Mouse (Mus musculus) heart, postnatal 0 days (tissue): ENCODE results near the gene Rnf150.

ENCODE experiments used
- CTCF ChIP-seq: IDR thresholded peaks from 2 replicates; pipeline ENCODE4 v1.5.1; 2016; ENCODE audit warnings: antibody characterized with exemption, control low read depth, low read depth
- EP300 ChIP-seq: IDR thresholded peaks from 2 replicates; pipeline ENCODE4 v1.6.1; 2016; ENCODE audit warnings: antibody characterized with exemption, low read depth

DNA sequence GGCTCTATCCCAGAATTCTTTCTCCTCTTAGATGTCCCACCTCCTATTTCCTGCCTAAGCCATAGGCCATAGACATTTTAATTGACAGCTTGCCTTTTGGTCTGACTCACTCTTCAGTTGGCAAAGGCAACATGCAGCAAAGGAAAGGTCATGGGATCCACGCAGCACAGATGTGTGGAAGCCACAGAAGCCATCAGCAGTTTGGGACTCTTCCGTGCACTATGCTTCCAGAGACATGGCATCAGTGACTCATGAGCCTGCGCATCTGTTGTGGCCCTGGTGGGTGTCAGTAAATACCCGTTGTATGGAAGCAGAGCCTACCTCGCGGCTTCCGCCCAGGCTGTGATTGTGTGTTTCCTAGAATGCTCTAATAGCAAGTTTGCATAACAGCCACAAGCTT, 68.4 kb downstream of the Rnf150 start:
- TF ChIP-seq EP300 = no peak
- TF ChIP-seq CTCF = no peak
